Mouse (Mus musculus) liver, postnatal 0 days (tissue): ENCODE measurements around the gene Sertad3.

Experiments
- CTCF ChIP-seq: sonication (generic); IDR thresholded peaks from 2 replicates; pipeline ENCODE4 v1.5.1; 2016; ENCODE audit warnings: antibody characterized with exemption, low read depth
- EP300 ChIP-seq: IDR thresholded peaks from 2 replicates; pipeline ENCODE4 v1.6.1; 2016; ENCODE audit warnings: antibody characterized with exemption, low read depth, mild to moderate bottlenecking

DNA sequence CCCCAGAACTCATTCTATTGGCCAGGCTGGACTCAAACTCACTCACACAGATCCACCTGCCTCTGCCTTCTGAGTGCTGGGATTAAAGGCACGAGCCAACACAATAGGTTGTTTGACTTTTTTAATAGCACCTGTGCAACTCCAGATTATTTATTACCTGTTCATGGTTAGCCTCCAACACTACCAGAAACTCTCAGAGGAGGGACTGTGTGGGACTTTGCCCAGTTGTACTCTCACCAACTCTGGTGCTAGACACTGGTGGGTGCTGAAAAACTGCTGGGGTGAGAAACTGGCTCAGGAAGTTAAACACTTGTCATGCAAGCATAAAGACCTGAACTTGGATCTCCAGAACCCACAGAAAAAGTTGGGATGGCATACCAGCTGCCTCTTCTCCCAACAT is 6.2 kb downstream of the Sertad3 start:
- TF ChIP-seq CTCF (no peak), EP300 (no peak)
